Mouse (Mus musculus) liver, embryonic 15.5 days (tissue): ENCODE results near the gene Gm20807. TPM values are rescaled to one million over a fixed set of nuclear protein-coding genes. Genes with fewer than 3 reads are reported as not detected.
"Not testable (repeated sequence)": the region's sequence is repeated elsewhere in the genome, so short reads cannot be mapped to it uniquely, and the experiment has no call there.

Experiments
- ATAC-seq: fragments of 200-750 bp; cut with Nextera tagmentation; 2 replicates; pipeline ENCODE4 v1.8.0; 2017; ENCODE audit warnings: moderate number of reproducible peaks, mild to moderate bottlenecking, moderate library complexity; ENCODE audit not compliant: insufficient read depth
- H3K27ac ChIP-seq: fragments of 300-500 bp; sonication (generic); replicated peaks from 2 replicates; pipeline ENCODE4 v1.5.1; 2015; ENCODE audit warnings: mild to moderate bottlenecking, inconsistent platforms
- H3K27me3 ChIP-seq: fragments of 300-500 bp; sonication (generic); 2 replicates; pipeline ENCODE4 v1.6.1; 2015; ENCODE audit warnings: mild to moderate bottlenecking, inconsistent platforms
- H3K36me3 ChIP-seq: fragments of 300-500 bp; sonication (generic); replicated peaks from 2 replicates; pipeline ENCODE4 v1.6.1; 2015; ENCODE audit warnings: moderate library complexity, mild to moderate bottlenecking, inconsistent platforms
- H3K4me1 ChIP-seq: fragments of 300-500 bp; sonication (generic); replicated peaks from 2 replicates; pipeline ENCODE4 v1.6.1; 2015; ENCODE audit warnings: inconsistent platforms
- H3K4me2 ChIP-seq: fragments of 300-500 bp; sonication (generic); 2 replicates; pipeline ENCODE4 v1.6.1; 2015; ENCODE audit warnings: moderate library complexity, mild to moderate bottlenecking, inconsistent platforms
- H3K4me3 ChIP-seq: fragments of 300-500 bp; sonication (generic); replicated peaks from 2 replicates; pipeline ENCODE4 v1.5.1; 2015; ENCODE audit warnings: mild to moderate bottlenecking, inconsistent platforms
- H3K9ac ChIP-seq: fragments of 300-500 bp; sonication (generic); 2 replicates; pipeline ENCODE4 v1.6.1; 2015; ENCODE audit warnings: moderate library complexity, mild to moderate bottlenecking, inconsistent platforms
- H3K9me3 ChIP-seq: fragments of 300-500 bp; sonication (generic); replicated peaks from 2 replicates; pipeline ENCODE4 v1.6.1; 2016; ENCODE audit warnings: inconsistent platforms
- polyA plus RNA-seq: library from polyadenylated mRNA; unstranded; fragments of >200 nt; fragmentation: Nextera tagmentation; extraction: Ambion mirVana; gene quantifications from 2 replicates; pipeline ENCODE4 v1.2.1, GENCODE M21; 2015

Gm20807 gene
- not detected in 2 replicates for polyA plus RNA-seq

DNA sequence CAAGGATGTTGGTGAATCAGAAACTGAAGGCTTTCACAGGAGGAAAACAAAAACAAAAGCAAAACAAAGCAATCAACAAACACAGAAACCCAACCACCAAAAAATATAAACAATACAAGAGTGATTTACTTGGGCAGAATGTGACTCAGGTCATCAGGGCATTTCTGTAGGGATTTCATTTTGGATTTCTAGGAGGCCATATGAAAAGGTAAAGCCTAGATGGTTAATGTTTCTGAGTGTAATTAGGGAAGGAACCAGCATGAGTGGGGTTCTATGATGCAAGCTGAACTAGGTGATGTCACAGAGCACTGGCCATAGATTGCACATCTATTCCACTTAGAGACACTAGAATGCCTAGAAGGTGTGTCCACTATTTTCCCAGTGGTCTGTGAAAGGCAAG, at the start of gene Gm20807:
Gene Gm20807, plus strand, starts transcription at position 301 of the 400 bp plus-strand sequence.
- not testable (repeated sequence) for H3K4me2 ChIP-seq, H3K9me3 ChIP-seq, H3K36me3 ChIP-seq, ATAC-seq, H3K27ac ChIP-seq, H3K9ac ChIP-seq, H3K4me3 ChIP-seq, H3K27me3 ChIP-seq, H3K4me1 ChIP-seq

Other genes starting within 250 kb of the Gm20807 start
- not detected in 2 replicates for gene Gm21891, start 90.6 kb downstream of the Gm20807 start, polyA plus RNA-seq
- not detected in 2 replicates for gene Gm21425, start 119.1 kb downstream of the Gm20807 start, polyA plus RNA-seq
- not detected in 2 replicates for gene Gm21828, start 181.0 kb downstream of the Gm20807 start, polyA plus RNA-seq
- gene Gm21440, start 209.5 kb downstream of the Gm20807 start, polyA plus RNA-seq, result not detected in 2 replicates
- not detected in 2 replicates for gene Gm21454, start 209.6 kb downstream of the Gm20807 start, polyA plus RNA-seq